Mouse (Mus musculus) heart, embryonic 16.5 days (tissue): ENCODE results near the gene Fdx1l. TPM values are rescaled to one million over a fixed set of nuclear protein-coding genes. Genes with fewer than 3 reads are reported as not detected.

Experiments used
- ATAC-seq: fragments of 200-750 bp; cut with Nextera tagmentation; replicated peaks from 2 replicates; pipeline ENCODE4 v1.8.0; 2017; ENCODE audit warnings: moderate number of reproducible peaks; ENCODE audit not compliant: insufficient read depth, low FRiP score; ENCODE audit errors: extremely low read depth
- H3K27ac ChIP-seq: fragments of 300-500 bp; sonication (generic); 2 replicates; pipeline ENCODE4 v1.5.1; 2014; ENCODE audit warnings: mild to moderate bottlenecking, low read length, control low read depth, moderate library complexity
- H3K27me3 ChIP-seq: fragments of 300-500 bp; sonication (generic); 2 replicates; pipeline ENCODE4 v1.6.1; 2014; ENCODE audit warnings: low read length, mixed read lengths; ENCODE audit not compliant: control insufficient read depth, insufficient read depth
- H3K36me3 ChIP-seq: fragments of 300-500 bp; sonication (generic); 2 replicates; pipeline ENCODE4 v1.6.1; 2014; ENCODE audit not compliant: control insufficient read depth, insufficient read depth
- H3K4me1 ChIP-seq: fragments of 300-500 bp; sonication (generic); 2 replicates; pipeline ENCODE4 v1.6.1; 2014; ENCODE audit warnings: low read length, mixed read lengths; ENCODE audit not compliant: control insufficient read depth, insufficient read depth
- H3K4me2 ChIP-seq: fragments of 300-500 bp; sonication (generic); 2 replicates; pipeline ENCODE4 v1.6.1; 2014; ENCODE audit warnings: low read depth, mild to moderate bottlenecking, control low read depth, low read length
- H3K4me3 ChIP-seq: fragments of 300-500 bp; sonication (generic); 2 replicates; pipeline ENCODE4 v1.5.1; 2014; ENCODE audit warnings: mild to moderate bottlenecking, control low read depth, low read length
- H3K9ac ChIP-seq: fragments of 300-500 bp; sonication (generic); 2 replicates; pipeline ENCODE4 v1.6.1; 2014; ENCODE audit warnings: low read length, control low read depth
- H3K9me3 ChIP-seq: fragments of 300-500 bp; sonication (generic); replicated peaks from 2 replicates; pipeline ENCODE4 v1.6.1; 2016; ENCODE audit warnings: low read length; ENCODE audit not compliant: control insufficient read depth
- WGBS: fragments of 180-500 bp; shearing (Covaris S2); extraction: QIAGEN DNeasy Blood & Tissue Kit; methylation state at CpG from one replicate; pipeline ENCODE4 v1.1.7; 2014; 5-methylcytosine and 5-hydroxymethylcytosine counted together
- polyA plus RNA-seq: library from polyadenylated mRNA; unstranded; fragments of >200 nt; fragmentation: Nextera tagmentation; extraction: Ambion mirVana; gene quantifications from 2 replicates; pipeline ENCODE4 v1.2.1, GENCODE M21; 2015

Gene Fdx1l
- polyA plus RNA-seq, 1 experiment from 2014 or later = 47.9 TPM

DNA sequence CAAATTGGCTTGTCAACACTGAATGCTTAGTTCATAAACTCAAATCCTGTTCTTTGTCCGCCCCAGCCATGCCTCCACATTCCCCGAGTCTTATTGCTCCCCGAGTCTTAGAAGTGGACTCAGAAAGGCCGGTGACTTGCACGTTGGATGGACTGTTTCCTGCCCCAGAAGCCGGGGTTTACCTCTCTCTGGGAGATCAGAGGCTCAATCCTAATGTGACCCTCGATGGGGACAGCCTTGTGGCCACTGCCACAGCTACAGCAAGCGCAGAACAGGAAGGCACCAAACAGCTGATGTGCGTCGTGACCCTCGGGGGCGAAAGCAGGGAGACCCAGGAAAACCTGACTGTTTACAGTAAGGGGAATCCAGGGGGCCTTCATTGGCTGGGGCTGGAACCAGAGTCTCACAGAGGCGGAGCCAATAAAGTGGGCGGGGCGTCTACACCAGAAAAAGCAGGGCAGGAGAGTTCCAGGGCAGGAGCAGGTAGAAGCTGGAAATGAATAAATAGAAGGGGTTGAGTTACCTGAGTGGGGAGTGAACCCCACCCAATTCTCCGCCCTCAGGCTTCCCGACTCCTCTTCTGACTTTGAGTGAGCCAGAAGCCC is 38.8 kb downstream of the Fdx1l start:
- no peak overlapping the region for H3K27ac ChIP-seq
- no peak overlapping the region for H3K4me2 ChIP-seq
- no peak overlapping the region for H3K9ac ChIP-seq
- peaks cover 65% of the 10 kb centered on the region for H3K27me3 ChIP-seq
- 4% methylated on average over 17 of the region's 17 CpGs for WGBS
- no peaks in the 10 kb centered on the region for H3K9me3 ChIP-seq
- H3K4me3 ChIP-seq = 0 out of 2 replicates have a peak overlapping the region, but pooled peaks have one; percentile 6
- H3K36me3 ChIP-seq = no peaks in the 10 kb centered on the region
- ATAC-seq = no peak
- H3K4me1 ChIP-seq = peaks cover 48% of the 10 kb centered on the region

DNA sequence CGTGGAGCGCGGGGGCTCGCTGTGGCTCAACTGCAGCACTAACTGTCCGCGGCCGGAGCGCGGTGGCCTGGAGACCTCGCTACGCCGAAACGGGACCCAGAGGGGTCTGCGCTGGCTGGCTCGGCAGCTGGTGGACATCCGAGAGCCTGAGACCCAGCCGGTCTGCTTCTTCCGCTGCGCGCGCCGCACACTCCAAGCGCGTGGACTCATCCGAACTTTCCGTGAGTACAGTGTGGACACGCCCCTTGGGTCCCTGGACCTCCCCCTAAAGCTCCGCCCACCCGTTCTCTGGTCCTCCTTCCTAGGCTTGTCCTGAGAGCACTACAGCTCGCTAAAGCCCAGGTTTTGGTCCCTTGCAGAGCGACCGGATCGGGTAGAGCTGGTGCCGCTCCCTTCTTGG is 40.3 kb downstream of the Fdx1l start:
- WGBS = under 1% methylated on average over 34 of the region's 34 CpGs

DNA sequence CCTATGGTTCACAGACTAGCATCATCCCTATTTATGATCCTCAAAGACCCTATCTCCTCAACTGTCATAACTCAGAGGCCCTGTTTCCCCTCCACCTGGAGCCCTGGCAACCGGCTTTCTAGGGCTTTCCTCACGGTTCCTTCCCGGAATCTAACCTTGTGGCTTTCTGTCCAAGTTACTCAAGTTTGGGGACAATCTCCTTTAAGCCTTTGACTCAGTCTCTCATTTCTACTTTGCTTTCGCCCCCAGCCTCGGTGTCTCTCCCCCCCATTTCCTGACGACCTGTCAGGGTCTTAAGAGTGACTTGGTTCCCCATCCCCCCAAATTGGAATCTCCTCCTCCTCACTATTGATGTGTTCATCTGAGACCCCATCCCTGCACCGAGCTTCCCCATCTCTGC is 40.9 kb downstream of the Fdx1l start:
- no peak overlapping the region; the same call in 1 of the 2 replicates for H3K9ac ChIP-seq

More for the DNA sequence above, 40.3 kb downstream of the Fdx1l start:
- ATAC-seq = 0 out of 2 replicates have a peak, but pooled peaks have one; percentile 28
- H3K36me3 ChIP-seq = no peaks in the 10 kb centered on the region
- peak overlapping the region; percentile 60 for H3K4me3 ChIP-seq
- no peak overlapping the region for H3K27ac ChIP-seq
- peaks cover 55% of the 10 kb centered on the region for H3K4me1 ChIP-seq
- peak overlapping the region; percentile 62 for H3K9ac ChIP-seq
- H3K27me3 ChIP-seq = peaks cover 61% of the 10 kb centered on the region
- H3K9me3 ChIP-seq = no peaks in the 10 kb centered on the region
- peak overlapping the region; percentile 95 for H3K4me2 ChIP-seq

DNA sequence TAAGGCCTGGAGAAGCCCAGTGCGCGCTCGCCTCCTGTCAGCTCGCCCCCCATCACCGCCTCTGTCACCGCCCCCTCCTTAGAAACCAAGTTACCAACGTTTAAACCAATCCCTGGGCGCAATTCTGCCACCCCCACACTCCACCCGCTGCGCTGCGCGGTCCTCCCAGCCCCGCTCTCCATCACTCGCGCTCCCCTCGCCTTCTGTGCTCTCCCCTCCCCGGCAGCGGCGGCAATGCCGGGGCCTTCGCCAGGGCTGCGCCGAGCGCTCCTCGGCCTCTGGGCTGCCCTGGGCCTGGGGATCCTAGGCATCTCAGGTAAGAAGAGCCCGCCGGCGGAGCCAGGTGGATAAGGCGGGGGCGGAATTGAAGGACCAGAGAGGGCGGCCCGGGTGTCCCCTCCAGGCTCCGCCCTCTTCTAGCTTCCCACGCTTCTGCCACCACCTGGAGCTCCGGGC is 41.5 kb downstream of the Fdx1l start, which contains the start of gene Icam5:
Icam5 (plus strand) TSS at position 178 of the 456 bp plus-strand sequence.
- peak within 1 kb of the TSS; percentile 62 for H3K9ac ChIP-seq
- ATAC-seq = no peak
- no peaks in the 10 kb centered on the region for H3K9me3 ChIP-seq
- H3K4me1 ChIP-seq = peaks cover 46% of the 10 kb centered on the region
- H3K27me3 ChIP-seq = peaks cover 51% of the 10 kb centered on the region
- no peaks in the 10 kb centered on the region for H3K36me3 ChIP-seq
- H3K4me2 ChIP-seq = peak within 1 kb of the TSS; percentile 95
- 0 out of 2 replicates have a peak within 1 kb of the TSS, but pooled peaks have one; percentile 43 for H3K27ac ChIP-seq
- 2% methylated on average over 34 of the region's 35 CpGs for WGBS
- peak within 1 kb of the TSS; percentile 62 for H3K4me3 ChIP-seq

More for the DNA sequence above, 40.9 kb downstream of the Fdx1l start:
- ATAC-seq = no peak
- Histone ChIP-seq H3K4me3 (peak overlapping the region; percentile 62), H3K27me3 (peaks cover 55% of the 10 kb centered on the region), H3K27ac (no peak overlapping the region), H3K4me1 (peaks cover 50% of the 10 kb centered on the region), H3K36me3 (no peaks in the 10 kb centered on the region), H3K9me3 (no peaks in the 10 kb centered on the region), H3K4me2 (peak overlapping the region; percentile 95)
- WGBS = 3% methylated on average over 7 of the region's 7 CpGs

DNA sequence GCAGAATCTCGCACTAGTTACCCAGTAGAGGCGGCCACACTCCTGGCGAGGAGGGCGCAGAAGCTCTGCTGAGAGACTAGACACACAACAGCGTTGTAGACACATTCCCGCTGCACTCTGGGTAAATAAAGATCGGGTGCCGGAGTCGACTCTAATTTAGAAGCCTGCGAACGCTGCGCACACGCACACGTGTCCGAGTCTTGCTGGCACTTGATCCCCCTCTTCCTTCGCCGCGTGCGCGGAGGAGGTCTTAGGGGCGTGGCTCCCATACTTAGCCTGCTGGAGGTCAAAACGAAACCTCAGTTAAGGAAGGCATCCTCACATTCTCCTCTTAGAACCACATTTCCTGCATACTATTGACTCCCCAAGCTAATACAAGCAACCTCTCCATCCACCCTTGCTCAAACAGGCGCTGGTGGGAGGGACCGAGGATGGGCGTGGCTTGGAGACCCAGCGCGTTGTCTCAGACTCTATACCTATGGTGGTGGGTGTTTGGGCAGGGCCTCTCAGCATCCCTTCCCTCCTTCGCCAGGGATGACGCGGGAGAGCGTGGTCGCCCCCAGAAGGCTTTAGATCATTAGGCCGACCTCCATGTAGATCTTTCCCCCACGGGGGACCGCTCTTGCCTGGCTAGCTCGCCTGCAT is 42.0 kb downstream of the Fdx1l start:
- Histone ChIP-seq H3K4me1 (peaks cover 42% of the 10 kb centered on the region), H3K36me3 (no peaks in the 10 kb centered on the region), H3K9me3 (no peaks in the 10 kb centered on the region), H3K4me3 (peak overlapping the region; percentile 62), H3K9ac (peak overlapping the region; percentile 53), H3K27me3 (peaks cover 45% of the 10 kb centered on the region), H3K27ac (0 out of 2 replicates have a peak overlapping the region, but pooled peaks have one; percentile 43), H3K4me2 (peak overlapping the region; percentile 95)
- WGBS = under 1% methylated on average over 36 of the region's 36 CpGs
- peak; percentile 33; the same call in 1 of the 2 replicates for ATAC-seq

DNA sequence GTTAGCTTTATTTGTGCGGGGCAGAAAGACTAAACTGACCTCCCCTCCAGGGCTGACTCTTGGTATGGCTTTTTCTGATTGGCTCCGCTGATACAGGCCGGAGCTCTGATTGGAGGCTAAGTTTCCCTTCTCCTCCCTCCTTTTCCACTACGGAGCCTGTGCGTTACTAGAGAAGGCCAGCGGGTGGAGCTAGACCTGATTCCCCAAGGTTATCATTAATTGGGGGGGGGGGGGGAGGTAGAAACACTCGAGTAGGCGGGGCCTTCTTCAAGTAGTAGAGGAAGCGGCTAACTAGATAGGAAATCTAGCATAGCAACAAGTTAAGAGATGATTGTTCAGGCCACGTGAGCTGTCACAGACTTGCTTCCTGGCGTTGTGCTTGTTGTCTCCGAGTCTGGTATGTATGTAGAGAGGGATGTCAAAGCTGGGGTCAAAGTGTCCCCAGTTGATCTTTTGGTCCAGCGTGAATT is 42.6 kb downstream of the Fdx1l start:
- ATAC-seq = peak; percentile 59
- H3K4me3 ChIP-seq = peak overlapping the region; percentile 62
- peaks cover 42% of the 10 kb centered on the region for H3K4me1 ChIP-seq
- H3K36me3 ChIP-seq = no peaks in the 10 kb centered on the region
- 0% methylated on average over 13 of the region's 13 CpGs for WGBS
- H3K4me2 ChIP-seq = peak overlapping the region; percentile 95
- peaks cover 40% of the 10 kb centered on the region for H3K27me3 ChIP-seq
- H3K27ac ChIP-seq = 0 out of 2 replicates have a peak overlapping the region, but pooled peaks have one; percentile 43
- H3K9me3 ChIP-seq = no peaks in the 10 kb centered on the region
- H3K9ac ChIP-seq = peak overlapping the region; percentile 53

DNA sequence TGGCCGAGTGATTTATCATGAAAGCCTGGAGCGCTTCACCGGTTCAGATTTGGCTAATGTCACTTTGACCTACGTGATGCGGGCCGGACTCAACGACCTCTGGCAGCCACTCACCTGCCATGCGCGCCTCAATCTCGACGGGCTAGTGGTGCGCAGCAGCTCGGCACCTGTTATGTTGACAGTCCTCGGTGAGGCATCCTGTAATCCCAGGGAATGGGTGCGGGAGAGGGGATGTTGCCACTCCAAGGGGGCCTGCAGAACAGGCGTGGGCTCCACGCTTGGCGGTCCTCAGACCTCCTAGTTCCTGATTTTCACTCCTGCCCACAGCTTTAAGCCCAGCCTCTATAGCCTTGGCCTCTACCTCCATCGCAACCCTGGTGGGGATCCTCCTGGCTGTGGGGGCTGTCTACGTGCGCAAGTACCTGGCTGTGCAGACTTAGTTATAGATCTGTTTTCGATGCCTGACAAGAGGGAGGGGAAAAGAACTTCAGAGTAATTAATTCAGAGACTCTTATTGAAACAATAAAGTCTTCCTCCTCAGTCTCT is 43.3 kb downstream of the Fdx1l start:
- WGBS = 20% methylated on average over 22 of the region's 22 CpGs
- Histone ChIP-seq H3K9me3 (no peaks in the 10 kb centered on the region), H3K36me3 (no peaks in the 10 kb centered on the region), H3K9ac (peak overlapping the region; percentile 67; the same call in 1 of the 2 replicates), H3K27me3 (peaks cover 33% of the 10 kb centered on the region), H3K4me2 (peak overlapping the region; percentile 95), H3K27ac (no peak overlapping the region), H3K4me3 (peak overlapping the region; percentile 62), H3K4me1 (peaks cover 42% of the 10 kb centered on the region)
- no peak for ATAC-seq

DNA sequence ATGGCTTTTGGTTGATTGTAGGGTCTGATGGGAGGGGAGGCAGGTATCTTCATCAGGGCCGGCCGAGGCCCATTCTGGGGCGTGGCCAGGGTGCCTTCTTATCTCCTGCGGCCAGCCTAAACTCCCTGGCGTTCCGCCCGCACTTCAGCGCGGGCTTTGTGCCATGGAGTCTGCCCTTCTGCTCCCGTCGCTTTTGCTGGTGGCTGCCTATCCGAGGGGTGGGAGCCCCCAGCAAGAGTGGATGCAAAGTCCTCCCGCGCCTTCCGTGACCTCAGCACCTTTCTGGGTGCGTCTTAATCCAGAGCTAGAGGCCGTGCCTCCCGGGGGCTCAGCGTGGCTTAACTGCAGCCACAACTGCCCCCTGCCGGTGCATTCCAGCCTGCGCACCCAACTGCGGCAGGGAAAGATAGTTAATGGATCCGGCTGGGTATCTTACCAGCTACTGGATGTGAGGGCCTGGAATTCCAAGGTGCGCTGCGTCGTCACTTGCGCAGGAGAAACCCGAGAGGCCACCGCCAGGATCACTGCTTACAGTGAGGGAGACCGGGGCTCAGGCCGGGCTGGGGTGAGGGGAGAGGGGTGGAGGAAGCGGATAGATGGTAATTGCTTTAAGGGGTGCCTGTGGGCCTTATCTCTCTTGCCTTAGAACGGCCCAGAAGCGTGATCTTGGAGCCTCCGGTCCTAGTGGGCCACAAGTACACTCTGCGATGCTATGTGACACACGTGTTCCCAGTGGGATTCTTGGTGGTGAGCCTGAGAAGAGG is 43.9 kb downstream of the Fdx1l start, which contains the start of gene Icam4:
Icam4 (plus strand) TSS at position 83 of the 764 bp plus-strand sequence.
- Histone ChIP-seq H3K36me3 (no peaks in the 10 kb centered on the region), H3K27me3 (peaks cover 26% of the 10 kb centered on the region), H3K9me3 (no peaks in the 10 kb centered on the region), H3K4me3 (peak within 1 kb of the TSS; percentile 62), H3K9ac (peak within 1 kb of the TSS; percentile 67), H3K27ac (0 out of 2 replicates have a peak within 1 kb of the TSS, but pooled peaks have one; percentile 36), H3K4me1 (peaks cover 39% of the 10 kb centered on the region), H3K4me2 (peak within 1 kb of the TSS; percentile 95)
- ATAC-seq = peak; percentile 35
- 2% methylated on average over 37 of the region's 37 CpGs for WGBS
